Mouse (Mus musculus): ENCODE results near the gene Elmo1. TPM values are rescaled to one million over a fixed set of nuclear protein-coding genes. Genes with fewer than 3 reads are reported as not detected.

Elmo1 gene
- polyA plus RNA-seq, 1 experiment from 2014 or later = 37.1 TPM

GRCm38 (mm10) chr13:20397744-20398143 is 307.3 kb downstream of the Elmo1 start:
- 53% methylated on average over 3 of the region's 3 CpGs for WGBS
- no peak overlapping the region for H3K4me3 ChIP-seq
- H3K9me3 ChIP-seq = no peaks in the 10 kb centered on the region
- no peaks in the 10 kb centered on the region for H3K4me1 ChIP-seq
- ATAC-seq (ENCODE audit: borderline replicate concordance, extremely low read depth, low FRiP score, low TSS enrichment) = no peak
- no peaks in the 10 kb centered on the region for H3K27me3 ChIP-seq
- no peaks in the 10 kb centered on the region for H3K36me3 ChIP-seq
- no peak overlapping the region for H3K4me2 ChIP-seq
- no peak overlapping the region for H3K27ac ChIP-seq
- H3K9ac ChIP-seq = no peak overlapping the region

- H3K4me2 ChIP-seq = no peak overlapping the region
- no peak for ATAC-seq (ENCODE audit: borderline replicate concordance, extremely low read depth, low FRiP score, low TSS enrichment)
- H3K4me3 ChIP-seq = no peak overlapping the region
- no peaks in the 10 kb centered on the region for H3K4me1 ChIP-seq
- 73% methylated on average over 4 of the region's 4 CpGs for WGBS
- H3K27ac ChIP-seq = no peak overlapping the region
- no peaks in the 10 kb centered on the region for H3K27me3 ChIP-seq
- no peak overlapping the region for H3K9ac ChIP-seq
- H3K36me3 ChIP-seq = no peaks in the 10 kb centered on the region
- H3K9me3 ChIP-seq = no peaks in the 10 kb centered on the region
Observed at GRCm38 (mm10) chr13:20398311-20398710, 307.9 kb downstream of the Elmo1 start.

- no peak overlapping the region for H3K4me2 ChIP-seq
- no peaks in the 10 kb centered on the region for H3K4me1 ChIP-seq
- H3K4me3 ChIP-seq = no peak overlapping the region
- no peaks in the 10 kb centered on the region for H3K36me3 ChIP-seq
- no peak for ATAC-seq (ENCODE audit: borderline replicate concordance, extremely low read depth, low FRiP score, low TSS enrichment)
- WGBS = 88% methylated on average over 3 of the region's 3 CpGs
- no peaks in the 10 kb centered on the region for H3K9me3 ChIP-seq
- H3K9ac ChIP-seq = no peak overlapping the region
- no peaks in the 10 kb centered on the region for H3K27me3 ChIP-seq
- no peak overlapping the region for H3K27ac ChIP-seq
Observed at GRCm38 (mm10) chr13:20404530-20404929, 314.1 kb downstream of the Elmo1 start.

DNA sequence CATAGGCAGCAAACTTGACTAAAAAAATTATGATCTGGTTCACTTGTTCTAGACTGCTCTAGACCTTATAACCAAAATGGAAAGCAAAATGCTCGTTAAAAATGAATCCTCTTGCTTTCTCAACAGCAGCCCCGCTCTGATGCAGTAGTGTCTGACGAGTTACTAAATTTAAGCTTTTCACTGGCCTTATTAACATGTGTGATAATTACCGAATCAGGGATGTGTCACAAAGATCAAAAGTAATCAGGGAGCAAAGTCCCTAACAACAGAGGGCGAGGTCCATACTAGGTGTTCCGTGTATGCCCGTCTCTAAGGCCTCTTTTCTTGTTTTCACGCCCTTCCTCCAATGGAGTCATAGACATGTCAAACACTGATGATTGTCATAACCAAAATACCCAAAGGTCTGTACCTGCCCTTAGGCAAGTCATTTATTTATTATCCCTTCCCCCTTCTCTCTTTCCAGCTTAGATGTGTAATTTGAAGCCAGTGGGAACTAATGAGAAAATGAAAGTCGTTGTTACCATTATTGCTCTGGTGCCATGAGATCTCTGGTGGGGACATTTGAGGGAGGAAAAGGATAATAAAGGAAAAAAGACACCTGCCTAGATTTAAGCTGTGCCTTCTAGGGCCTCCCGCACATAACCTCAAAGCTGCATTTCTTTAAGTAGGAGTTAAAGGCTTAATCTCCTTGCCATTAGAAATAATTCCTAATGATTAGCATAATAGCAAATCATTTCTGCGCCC is 316.2 kb downstream of the Elmo1 start:
- Histone ChIP-seq H3K4me3 (no peak overlapping the region), H3K27ac (no peak overlapping the region), H3K4me2 (no peak overlapping the region), H3K9me3 (no peaks in the 10 kb centered on the region), H3K36me3 (no peaks in the 10 kb centered on the region), H3K4me1 (no peaks in the 10 kb centered on the region), H3K27me3 (no peaks in the 10 kb centered on the region), H3K9ac (no peak overlapping the region)
- no peak for ATAC-seq (ENCODE audit: borderline replicate concordance, extremely low read depth, low FRiP score, low TSS enrichment)
- 89% methylated on average over 11 of the region's 11 CpGs for WGBS

DNA sequence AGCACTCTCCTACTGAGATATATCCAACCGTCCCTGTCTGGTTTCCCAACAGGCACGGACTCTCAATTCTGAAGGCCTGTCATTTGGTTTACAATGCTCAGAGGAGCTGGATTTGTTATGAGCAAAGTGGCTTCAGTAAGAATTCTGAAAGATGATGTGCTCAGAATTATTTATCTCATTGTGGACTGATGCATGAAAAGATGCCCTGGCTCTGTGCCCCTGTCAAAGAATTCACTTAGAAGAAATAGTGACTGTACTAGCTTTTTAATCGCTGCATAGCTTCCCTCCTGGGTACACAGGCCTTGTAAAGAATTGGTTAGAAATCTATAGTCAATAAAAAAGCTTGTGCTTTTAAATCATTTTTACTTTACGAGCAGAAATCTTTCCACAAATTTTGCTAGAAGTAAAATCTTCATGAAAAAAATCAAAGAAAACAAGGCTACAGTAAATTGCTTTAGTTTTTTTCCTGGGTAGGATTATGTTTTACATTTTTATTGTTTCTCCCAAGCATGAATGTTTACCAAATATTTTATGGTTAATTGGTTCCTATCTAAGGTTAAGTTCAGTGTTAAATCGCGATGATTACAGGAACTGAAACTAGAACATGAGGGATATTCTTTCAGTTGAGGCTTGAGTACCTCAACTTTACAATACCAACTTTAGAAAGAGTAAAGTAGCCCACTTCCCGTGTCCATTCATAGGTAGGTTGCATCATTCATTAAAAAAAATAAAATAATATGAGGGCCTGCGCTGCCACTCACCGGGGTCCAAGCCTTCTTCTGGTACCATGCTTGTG is 320.1 kb downstream of the Elmo1 start:
- H3K27ac ChIP-seq = no peak overlapping the region
- WGBS = 84% methylated on average over 9 of the region's 9 CpGs
- H3K9me3 ChIP-seq = no peaks in the 10 kb centered on the region
- H3K4me1 ChIP-seq = no peaks in the 10 kb centered on the region
- H3K4me2 ChIP-seq = no peak overlapping the region
- H3K27me3 ChIP-seq = no peaks in the 10 kb centered on the region
- H3K4me3 ChIP-seq = no peak overlapping the region
- H3K36me3 ChIP-seq = no peaks in the 10 kb centered on the region
- no peak for ATAC-seq (ENCODE audit: borderline replicate concordance, extremely low read depth, low FRiP score, low TSS enrichment)
- no peak overlapping the region for H3K9ac ChIP-seq

DNA sequence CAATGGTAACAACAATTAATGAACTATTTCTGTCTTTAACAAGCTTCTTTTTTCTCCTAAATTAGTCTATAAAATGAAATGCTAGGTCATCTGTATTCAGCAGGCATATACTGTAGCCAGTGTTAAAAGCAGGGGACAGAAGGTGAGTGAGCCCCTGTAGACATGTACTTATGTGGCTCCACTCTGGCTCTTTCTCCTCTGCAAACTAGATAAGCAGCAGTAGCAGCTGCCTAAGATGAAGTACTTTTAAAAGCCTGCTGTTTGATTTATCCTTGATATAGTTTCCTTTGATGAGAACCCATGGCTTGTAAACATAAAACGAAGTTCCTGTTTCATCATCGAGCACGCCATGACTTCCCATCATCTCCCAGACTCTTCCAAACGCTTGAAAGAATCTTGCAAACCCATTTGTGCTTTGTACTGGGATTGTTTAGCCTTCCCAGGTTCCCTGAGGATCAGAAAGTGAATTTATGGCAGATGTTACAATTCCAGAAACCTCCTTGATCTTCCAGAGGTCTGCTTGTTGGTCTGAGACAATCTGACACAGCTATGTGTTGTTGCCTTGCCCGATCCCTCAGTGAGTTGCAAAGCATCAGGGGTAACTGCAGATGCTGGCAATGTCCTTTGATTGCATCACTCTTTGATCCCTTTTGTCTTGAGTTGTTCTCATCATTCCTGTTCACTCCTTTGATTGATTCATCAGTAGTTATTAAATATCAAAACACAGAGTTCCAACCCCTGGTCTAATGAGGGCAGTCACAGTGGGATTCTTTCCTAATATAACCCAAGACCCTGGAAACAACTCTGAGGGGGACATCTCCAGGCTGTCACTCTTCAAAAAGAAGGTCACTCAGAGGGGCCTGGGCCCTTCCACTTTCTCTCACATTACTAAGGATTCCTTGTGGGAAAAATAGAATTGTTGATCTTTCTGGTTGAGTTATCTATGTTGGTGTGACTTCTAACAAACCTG is 326.6 kb downstream of the Elmo1 start:
- Histone ChIP-seq H3K4me2 (no peak overlapping the region), H3K9ac (no peak overlapping the region), H3K4me3 (no peak overlapping the region), H3K4me1 (no peaks in the 10 kb centered on the region), H3K27me3 (no peaks in the 10 kb centered on the region), H3K9me3 (no peaks in the 10 kb centered on the region), H3K36me3 (no peaks in the 10 kb centered on the region), H3K27ac (no peak overlapping the region)
- WGBS = 33% methylated on average over 5 of the region's 5 CpGs
- ATAC-seq (ENCODE audit: borderline replicate concordance, extremely low read depth, low FRiP score, low TSS enrichment) = no peak

- Histone ChIP-seq H3K4me2 (no peak overlapping the region), H3K36me3 (no peaks in the 10 kb centered on the region), H3K27me3 (no peaks in the 10 kb centered on the region), H3K9me3 (no peaks in the 10 kb centered on the region), H3K9ac (no peak overlapping the region), H3K4me1 (no peaks in the 10 kb centered on the region), H3K27ac (no peak overlapping the region), H3K4me3 (no peak overlapping the region)
- WGBS = 80% methylated on average over 6 of the region's 6 CpGs
- ATAC-seq (ENCODE audit: borderline replicate concordance, extremely low read depth, low FRiP score, low TSS enrichment) = no peak
Observed at GRCm38 (mm10) chr13:20430998-20431397, 340.6 kb downstream of the Elmo1 start.

- no peak overlapping the region for H3K27ac ChIP-seq
- no peaks in the 10 kb centered on the region for H3K27me3 ChIP-seq
- H3K4me2 ChIP-seq = no peak overlapping the region
- H3K9me3 ChIP-seq = no peaks in the 10 kb centered on the region
- no peak overlapping the region for H3K9ac ChIP-seq
- ATAC-seq (ENCODE audit: borderline replicate concordance, extremely low read depth, low FRiP score, low TSS enrichment) = no peak
- no peaks in the 10 kb centered on the region for H3K4me1 ChIP-seq
- WGBS = 51% methylated on average over 4 of the region's 4 CpGs
- H3K36me3 ChIP-seq = no peaks in the 10 kb centered on the region
- no peak overlapping the region for H3K4me3 ChIP-seq
Observed at GRCm38 (mm10) chr13:20433221-20433858, 342.9 kb downstream of the Elmo1 start.

- WGBS = 65% methylated on average over 4 of the region's 4 CpGs
- Histone ChIP-seq H3K27ac (no peak overlapping the region), H3K9ac (no peak overlapping the region), H3K9me3 (no peaks in the 10 kb centered on the region), H3K4me2 (no peak overlapping the region), H3K36me3 (no peaks in the 10 kb centered on the region), H3K27me3 (no peaks in the 10 kb centered on the region), H3K4me3 (no peak overlapping the region), H3K4me1 (no peaks in the 10 kb centered on the region)
- no peak for ATAC-seq (ENCODE audit: borderline replicate concordance, extremely low read depth, low FRiP score, low TSS enrichment)
Observed at GRCm38 (mm10) chr13:20434071-20434470, 343.7 kb downstream of the Elmo1 start.

GRCm38 (mm10) chr13:20439488-20439887 is 349.1 kb downstream of the Elmo1 start:
- no peak overlapping the region for H3K4me2 ChIP-seq
- 73% methylated on average over 1 of the region's 1 CpGs for whole genome bisulfite sequencing
- no peaks in the 10 kb centered on the region for H3K27me3 ChIP-seq
- H3K9ac ChIP-seq = no peak overlapping the region
- H3K36me3 ChIP-seq = no peaks in the 10 kb centered on the region
- H3K9me3 ChIP-seq = no peaks in the 10 kb centered on the region
- no peaks in the 10 kb centered on the region for H3K4me1 ChIP-seq
- no peak overlapping the region for H3K4me3 ChIP-seq
- H3K27ac ChIP-seq = no peak overlapping the region
- no peak for ATAC-seq (ENCODE audit: borderline replicate concordance, extremely low read depth, low FRiP score, low TSS enrichment)

- H3K36me3 ChIP-seq = peaks cover 11% of the 10 kb centered on the region; the same call in 1 of the 2 replicates
- no peak for ATAC-seq (ENCODE audit: borderline replicate concordance, extremely low read depth, low FRiP score, low TSS enrichment)
- no peak overlapping the region for H3K9ac ChIP-seq
- H3K9me3 ChIP-seq = no peaks in the 10 kb centered on the region
- H3K4me2 ChIP-seq = no peak overlapping the region
- 79% methylated on average over 7 of the region's 7 CpGs for WGBS
- no peak overlapping the region for H3K27ac ChIP-seq
- H3K27me3 ChIP-seq = no peaks in the 10 kb centered on the region
- H3K4me1 ChIP-seq = no peaks in the 10 kb centered on the region
- no peak overlapping the region for H3K4me3 ChIP-seq
Observed at GRCm38 (mm10) chr13:20450831-20451353, 360.5 kb downstream of the Elmo1 start.
